Mouse (Mus musculus) intestine, postnatal 0 days (tissue): ENCODE data around the gene Klhdc8a. TPM values are rescaled to one million over a fixed set of nuclear protein-coding genes. Genes with fewer than 3 reads are reported as not detected.

Experiments
- ATAC-seq: fragments of 200-750 bp; cut with Nextera tagmentation; 2 replicates; pipeline ENCODE4 v1.8.0; 2017; ENCODE audit warnings: mild to moderate bottlenecking, moderate TSS enrichment, moderate library complexity
- H3K27ac ChIP-seq: fragments of 300-500 bp; sonication (generic); 2 replicates; pipeline ENCODE4 v1.5.1; 2014; ENCODE audit warnings: mild to moderate bottlenecking, low read depth, low read length, moderate library complexity
- H3K27me3 ChIP-seq: fragments of 300-500 bp; sonication (generic); replicated peaks from 2 replicates; pipeline ENCODE4 v1.6.1; 2014; ENCODE audit warnings: low read length, mixed read lengths; ENCODE audit not compliant: control insufficient read depth, insufficient read depth
- H3K36me3 ChIP-seq: fragments of 300-500 bp; sonication (generic); 2 replicates; pipeline ENCODE4 v1.6.1; 2014; ENCODE audit warnings: mild to moderate bottlenecking, moderate library complexity; ENCODE audit not compliant: control insufficient read depth, insufficient read depth
- H3K4me1 ChIP-seq: fragments of 300-500 bp; sonication (generic); replicated peaks from 2 replicates; pipeline ENCODE4 v1.6.1; 2014; ENCODE audit warnings: antibody characterized with exemption, low read length, mixed read lengths; ENCODE audit not compliant: control insufficient read depth, insufficient read depth
- H3K4me2 ChIP-seq: fragments of 300-500 bp; sonication (generic); replicated peaks from 2 replicates; pipeline ENCODE4 v1.6.1; 2014; ENCODE audit warnings: low read depth, mild to moderate bottlenecking, moderate library complexity
- H3K4me3 ChIP-seq: fragments of 300-500 bp; sonication (generic); 2 replicates; pipeline ENCODE4 v1.5.1; 2014; ENCODE audit warnings: low read depth, low read length
- H3K9ac ChIP-seq: fragments of 300-500 bp; sonication (generic); 2 replicates; pipeline ENCODE4 v1.6.1; 2014; ENCODE audit warnings: mild to moderate bottlenecking, low read depth, low read length
- H3K9me3 ChIP-seq: fragments of 300-500 bp; sonication (generic); 2 replicates; pipeline ENCODE4 v1.6.1; 2016; ENCODE audit warnings: mixed run types; ENCODE audit not compliant: control insufficient read depth
- CTCF ChIP-seq: sonication (generic); IDR thresholded peaks from 2 replicates; pipeline ENCODE4 v1.5.1; 2016; ENCODE audit warnings: low read depth, mild to moderate bottlenecking, control low read depth, antibody characterized with exemption, moderate library complexity
- WGBS: fragments of 180-500 bp; shearing (Covaris S2); extraction: QIAGEN DNeasy Blood & Tissue Kit; methylation state at CpG from one replicate; pipeline ENCODE4 v1.1.7; 2014; 5-methylcytosine and 5-hydroxymethylcytosine counted together
- polyA plus RNA-seq: library from polyadenylated mRNA; unstranded; fragments of >200 nt; fragmentation: Nextera tagmentation; extraction: Ambion mirVana; gene quantifications from 2 replicates; pipeline ENCODE4 v1.2.1, GENCODE M21; 2015

Gene Klhdc8a
- polyA plus RNA-seq, 1 experiment from 2014 or later: 0.51 TPM

GRCm38 (mm10) chr1:132311174-132311859, 12.9 kb downstream of the Klhdc8a start:
- no peaks in the 10 kb centered on the region for H3K36me3 ChIP-seq
- WGBS: 66% methylated on average over 10 of the region's 10 CpGs
- H3K4me3 ChIP-seq: no peak overlapping the region
- H3K9me3 ChIP-seq: no peaks in the 10 kb centered on the region
- H3K4me1 ChIP-seq: no peaks in the 10 kb centered on the region; the same call in 1 of the 2 replicates
- H3K9ac ChIP-seq: no peak overlapping the region
- H3K27me3 ChIP-seq: no peaks in the 10 kb centered on the region
- no peak overlapping the region for H3K4me2 ChIP-seq
- no peak for TF ChIP-seq CTCF
- no peak overlapping the region for H3K27ac ChIP-seq
- no peak for ATAC-seq

- no peak for TF ChIP-seq CTCF
- Histone ChIP-seq H3K27me3 (no peaks in the 10 kb centered on the region), H3K9ac (no peak overlapping the region), H3K27ac (no peak overlapping the region), H3K36me3 (no peaks in the 10 kb centered on the region), H3K4me2 (no peak overlapping the region), H3K4me1 (peaks cover under 1% of the 10 kb centered on the region; the same call in 1 of the 2 replicates), H3K9me3 (no peaks in the 10 kb centered on the region), H3K4me3 (no peak overlapping the region)
- ATAC-seq: no peak
- 47% methylated on average over 2 of the region's 2 CpGs for WGBS
Observed at GRCm38 (mm10) chr1:132312043-132312442, 13.6 kb downstream of the Klhdc8a start.

GRCm38 (mm10) chr1:132312703-132313102, 14.3 kb downstream of the Klhdc8a start:
- peak; percentile 88 for TF ChIP-seq CTCF
- no peaks in the 10 kb centered on the region for H3K36me3 ChIP-seq
- no peak overlapping the region for H3K4me2 ChIP-seq
- H3K9ac ChIP-seq: no peak overlapping the region
- peaks cover 5% of the 10 kb centered on the region for H3K4me1 ChIP-seq
- H3K4me3 ChIP-seq: no peak overlapping the region
- no peaks in the 10 kb centered on the region for H3K9me3 ChIP-seq
- H3K27ac ChIP-seq: no peak overlapping the region
- ATAC-seq: 0 out of 2 replicates have a peak, but pooled peaks have one; percentile 12
- H3K27me3 ChIP-seq: no peaks in the 10 kb centered on the region
- 51% methylated on average over 3 of the region's 3 CpGs for WGBS

DNA sequence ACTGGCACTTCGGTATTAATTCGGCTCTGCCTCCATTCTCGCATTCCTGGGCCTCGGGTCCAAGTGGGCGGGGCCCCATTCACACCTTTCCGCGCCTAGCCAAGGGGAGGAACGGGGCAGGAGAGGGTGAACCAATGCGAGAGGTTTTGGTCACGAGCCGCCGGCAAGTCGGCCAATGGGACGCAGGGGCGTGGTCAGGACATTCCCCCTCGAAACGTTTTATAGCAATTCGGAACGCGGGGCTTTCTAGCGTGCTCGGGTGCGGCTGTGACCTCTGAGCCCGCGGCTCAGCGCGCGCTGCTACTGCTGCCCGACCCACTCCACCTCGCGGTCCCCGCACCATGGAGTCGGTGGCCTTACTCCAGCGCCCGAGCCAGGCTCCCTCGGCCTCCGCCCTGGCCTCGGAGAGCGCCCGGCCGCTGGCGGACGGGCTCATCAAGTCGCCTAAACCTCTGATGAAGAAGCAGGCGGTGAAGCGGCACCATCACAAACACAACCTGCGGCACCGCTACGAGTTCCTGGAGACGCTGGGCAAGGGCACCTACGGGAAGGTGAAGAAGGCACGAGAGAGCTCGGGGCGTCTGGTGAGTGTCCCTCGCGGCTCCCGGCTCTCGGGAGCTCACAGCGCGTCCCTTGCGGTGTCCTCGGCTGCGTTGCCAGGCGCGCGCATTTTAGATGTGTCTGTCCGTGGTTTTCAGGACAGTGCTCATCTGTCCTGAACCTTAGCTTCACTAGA, 17.6 kb downstream of the Klhdc8a start, which contains the start of gene Nuak2:
TSS of gene Nuak2 (plus strand) at position 238 of the 736 bp plus-strand sequence.
- Histone ChIP-seq H3K27me3 (no peaks in the 10 kb centered on the region), H3K9me3 (no peaks in the 10 kb centered on the region), H3K9ac (peak within 1 kb of the TSS; percentile 66), H3K4me2 (peak within 1 kb of the TSS; percentile 83), H3K27ac (peak within 1 kb of the TSS; percentile 74), H3K36me3 (no peaks in the 10 kb centered on the region), H3K4me3 (peak within 1 kb of the TSS; percentile 51), H3K4me1 (peaks cover 26% of the 10 kb centered on the region)
- no peak for TF ChIP-seq CTCF
- under 1% methylated on average over 67 of the region's 67 CpGs for WGBS
- peak; percentile 81 for ATAC-seq

GRCm38 (mm10) chr1:132316625-132316994, 18.2 kb downstream of the Klhdc8a start:
- no peak for ATAC-seq
- Histone ChIP-seq H3K9me3 (no peaks in the 10 kb centered on the region), H3K36me3 (no peaks in the 10 kb centered on the region), H3K4me1 (peaks cover 29% of the 10 kb centered on the region), H3K27me3 (no peaks in the 10 kb centered on the region), H3K27ac (peak overlapping the region; percentile 74), H3K9ac (peak overlapping the region; percentile 66), H3K4me2 (peak overlapping the region; percentile 83), H3K4me3 (peak overlapping the region; percentile 51)
- TF ChIP-seq CTCF: no peak
- WGBS: 29% methylated on average over 7 of the region's 7 CpGs

GRCm38 (mm10) chr1:132317413-132317812, 19.0 kb downstream of the Klhdc8a start:
- ATAC-seq: peak; percentile 15; the same call in 1 of the 2 replicates
- H3K36me3 ChIP-seq: no peaks in the 10 kb centered on the region; the same call in 1 of the 2 replicates
- no peak overlapping the region; the same call in 1 of the 2 replicates for H3K9ac ChIP-seq
- H3K4me3 ChIP-seq: peak overlapping the region; percentile 51
- no peak for TF ChIP-seq CTCF
- no peaks in the 10 kb centered on the region for H3K27me3 ChIP-seq
- WGBS: 39% methylated on average over 4 of the region's 4 CpGs
- H3K4me1 ChIP-seq: peaks cover 33% of the 10 kb centered on the region
- no peaks in the 10 kb centered on the region for H3K9me3 ChIP-seq
- H3K27ac ChIP-seq: peak overlapping the region; percentile 70
- peak overlapping the region; percentile 83 for H3K4me2 ChIP-seq
